Comparison of ENCODE assay signal across 12 mouse cellular contexts in genomic region chr1:81520420-81521273, GRCm38 (mm10).
DNase-seq lines count a peak whose midpoint lies in the region; ATAC-seq lines count a peak whose summit lies in the region.
"Had no signal": no experiment of that assay in that cellular context is flagged by ENCODE, and none has a peak within 500 bp of the region (broad histone marks: within the 10 kb centered on the region; RNA-seq: fewer than 3 reads in every experiment).

No protein-coding gene starts in this region.

- H3K4me1 ChIP-seq in forebrain, embryonic 13.5 days = peaks cover 24% of the 10 kb centered on the region
- H3K4me1 ChIP-seq in midbrain, embryonic 12.5 days = peaks cover 17% of the 10 kb centered on the region; the same call in 1 of the 2 replicates

- peak; percentile 91 for ATAC-seq in forebrain, embryonic 13.5 days
- ATAC-seq in midbrain, embryonic 12.5 days (ENCODE audit: low FRiP score, low read depth) = peak; percentile 88

- H3K4me2 ChIP-seq in forebrain, embryonic 13.5 days = no peak overlapping the region
- H3K4me2 ChIP-seq in midbrain, embryonic 12.5 days (replicated peaks) = no peak overlapping the region

- no peaks in the 10 kb centered on the region for H3K36me3 ChIP-seq in forebrain, embryonic 13.5 days (ENCODE audit: poor library complexity, severe bottlenecking)
- H3K36me3 ChIP-seq in midbrain, embryonic 12.5 days = no peaks in the 10 kb centered on the region

- WGBS in forebrain, embryonic 13.5 days = 24% methylated on average over 9 of the region's 9 CpGs
- WGBS in midbrain, embryonic 12.5 days = 43% methylated on average over 9 of the region's 9 CpGs

- no peak overlapping the region for H3K9ac ChIP-seq in forebrain, embryonic 13.5 days
- H3K9ac ChIP-seq in midbrain, embryonic 12.5 days (replicated peaks) = no peak overlapping the region

- H3K9me3 ChIP-seq in forebrain, embryonic 13.5 days (replicated peaks) = no peaks in the 10 kb centered on the region
- no peaks in the 10 kb centered on the region for H3K9me3 ChIP-seq in midbrain, embryonic 12.5 days

- H3K27ac ChIP-seq in forebrain, embryonic 13.5 days = peak overlapping the region; percentile 79
- H3K27ac ChIP-seq in midbrain, embryonic 12.5 days (replicated peaks) = peak overlapping the region; percentile 20; the same call in 1 of the 2 replicates

- no peaks in the 10 kb centered on the region for H3K27me3 ChIP-seq in forebrain, embryonic 13.5 days
- H3K27me3 ChIP-seq in midbrain, embryonic 12.5 days = no peaks in the 10 kb centered on the region

- H3K4me3 ChIP-seq in forebrain, embryonic 13.5 days = no peak overlapping the region
- no peak overlapping the region for H3K4me3 ChIP-seq in midbrain, embryonic 12.5 days

- peak; percentile 13 for DNase-seq in adrenal gland, adult 2 months
- no peak for DNase-seq in adrenal gland, postnatal 25 days
- peak; percentile 5 to 12 for DNase-seq in adrenal gland, postnatal 36 days
- DNase-seq in spleen, adult 12 weeks (ENCODE audit: low spot score) = no peak
- no peak for DNase-seq in spleen, postnatal 10 days (ENCODE audit: low spot score in 2 of 2)
- no peak for DNase-seq in thymus, postnatal 36 days
- DNase-seq: cerebellum, adult 18-20 months; gastrocnemius, postnatal 14 days; kidney, adult 18-20 months; right cerebral cortex, adult 18-20 months had no signal

Comparison
In these comparisons a context has a peak if more than half of its experiments do, and no peak if none do; other contexts are left out.
1. DNase-seq: peak in adrenal gland, adult 2 months (single experiment) and adrenal gland, postnatal 36 days (2 of 2); none in adrenal gland, postnatal 25 days (single experiment), spleen, adult 12 weeks (single experiment), spleen, postnatal 10 days (0 of 2) and thymus, postnatal 36 days (0 of 2).